Mouse (Mus musculus) hindbrain, embryonic 10.5 days (tissue): ENCODE measurements around the gene Mvp. TPM values are rescaled to one million over a fixed set of nuclear protein-coding genes. Genes with fewer than 3 reads are reported as not detected.

Experiments
- DNase-seq: peaks from one replicate; pipeline ENCODE4 v3.0.0-alpha.2; 2017; ENCODE audit warnings: low spot score
- H3K27ac ChIP-seq: fragments of 300-500 bp; sonication (generic); 2 replicates; pipeline ENCODE4 v1.5.1; 2016; ENCODE audit warnings: mild to moderate bottlenecking, moderate library complexity
- H3K27me3 ChIP-seq: fragments of 300-500 bp; sonication (generic); 2 replicates; pipeline ENCODE4 v1.6.1; 2016; ENCODE audit warnings: mild to moderate bottlenecking; ENCODE audit not compliant: poor library complexity, insufficient read depth, severe bottlenecking
- H3K36me3 ChIP-seq: fragments of 300-500 bp; sonication (generic); 2 replicates; pipeline ENCODE4 v1.6.1; 2016; ENCODE audit warnings: mild to moderate bottlenecking, moderate library complexity
- H3K4me1 ChIP-seq: fragments of 300-500 bp; sonication (generic); replicated peaks from 2 replicates; pipeline ENCODE4 v1.6.1; 2016; ENCODE audit warnings: mild to moderate bottlenecking
- H3K4me3 ChIP-seq: fragments of 300-500 bp; sonication (generic); 2 replicates; pipeline ENCODE4 v1.5.1; 2016; ENCODE audit warnings: mild to moderate bottlenecking, moderate library complexity
- H3K9me3 ChIP-seq: fragments of 300-500 bp; sonication (generic); 2 replicates; pipeline ENCODE4 v1.6.1; 2016; ENCODE audit warnings: mild to moderate bottlenecking, moderate library complexity
- WGBS: fragments of 180-500 bp; shearing (Covaris S2); methylation state at CpG from one replicate; pipeline ENCODE4 v1.1.7; 2016; 5-methylcytosine and 5-hydroxymethylcytosine counted together
- polyA plus RNA-seq: library from polyadenylated mRNA; unstranded; fragments of >200 nt; fragmentation: Nextera tagmentation; extraction: Ambion mirVana; gene quantifications from 2 replicates; pipeline ENCODE4 v1.2.1, GENCODE M21; 2016

Gene Mvp
- polyA plus RNA-seq, 1 experiment from 2014 or later = 6.1 TPM

GRCm38 (mm10) chr7:127016971-127017949 lies 2.8 kb upstream of the Mvp start, which contains the start of gene Pagr1a:
TSS of gene Pagr1a (minus strand) at chr7:127017352.
- H3K27ac ChIP-seq = peak within 1 kb of the TSS; percentile 98
- H3K9me3 ChIP-seq = no peaks in the 10 kb centered on the region
- no peaks in the 10 kb centered on the region for H3K27me3 ChIP-seq
- 5% methylated on average over 39 of the region's 39 CpGs for WGBS
- peak; percentile 99 for DNase-seq
- peak within 1 kb of the TSS; percentile 90 for H3K4me3 ChIP-seq
- peaks cover 81% of the 10 kb centered on the region for H3K4me1 ChIP-seq
- peaks cover 47% of the 10 kb centered on the region for H3K36me3 ChIP-seq

GRCm38 (mm10) chr7:127016486-127016938 lies 2.1 kb upstream of the Mvp start:
- H3K4me1 ChIP-seq = peaks cover 77% of the 10 kb centered on the region
- H3K9me3 ChIP-seq = no peaks in the 10 kb centered on the region
- peak overlapping the region; percentile 98 for H3K27ac ChIP-seq
- peak overlapping the region; percentile 87 for H3K4me3 ChIP-seq
- WGBS = under 1% methylated on average over 22 of the region's 22 CpGs
- H3K36me3 ChIP-seq = peaks cover 48% of the 10 kb centered on the region
- no peaks in the 10 kb centered on the region for H3K27me3 ChIP-seq
- DNase-seq = no peak

- peak within 1 kb of the TSS; percentile 98 for H3K27ac ChIP-seq
- H3K4me3 ChIP-seq = peak within 1 kb of the TSS; percentile 87
- H3K9me3 ChIP-seq = no peaks in the 10 kb centered on the region
- no peak for DNase-seq
- H3K4me1 ChIP-seq = peaks cover 76% of the 10 kb centered on the region
- H3K27me3 ChIP-seq = no peaks in the 10 kb centered on the region
- H3K36me3 ChIP-seq = peaks cover 50% of the 10 kb centered on the region
Measured at GRCm38 (mm10) chr7:127016481-127016485, 1.9 kb upstream of the Mvp start, which contains the start of gene Pagr1b. TSS of gene Pagr1b (minus strand) at chr7:127016484.

GRCm38 (mm10) chr7:127016081-127016480 lies 1.7 kb upstream of the Mvp start:
- peak overlapping the region; percentile 87 for H3K4me3 ChIP-seq
- H3K4me1 ChIP-seq = peaks cover 74% of the 10 kb centered on the region
- H3K27ac ChIP-seq = peak overlapping the region; percentile 98
- H3K27me3 ChIP-seq = no peaks in the 10 kb centered on the region
- H3K36me3 ChIP-seq = peaks cover 51% of the 10 kb centered on the region
- 1% methylated on average over 10 of the region's 10 CpGs for WGBS
- H3K9me3 ChIP-seq = no peaks in the 10 kb centered on the region
- peak; percentile 49 for DNase-seq

- H3K4me1 ChIP-seq = peaks cover 63% of the 10 kb centered on the region
Measured at GRCm38 (mm10) chr7:127014993-127015392, 572 bp upstream of the Mvp start.

GRCm38 (mm10) chr7:127013385-127013784 lies 1.0 kb downstream of the Mvp start:
- Histone ChIP-seq H3K27me3 (no peaks in the 10 kb centered on the region), H3K4me3 (0 out of 2 replicates have a peak overlapping the region, but pooled peaks have one; percentile 9), H3K27ac (no peak overlapping the region), H3K9me3 (no peaks in the 10 kb centered on the region), H3K4me1 (peaks cover 58% of the 10 kb centered on the region), H3K36me3 (peaks cover 46% of the 10 kb centered on the region)
- DNase-seq = no peak
- 92% methylated on average over 6 of the region's 6 CpGs for WGBS

More at GRCm38 (mm10) chr7:127014993-127015392, 572 bp upstream of the Mvp start:
- Histone ChIP-seq H3K27me3 (no peaks in the 10 kb centered on the region), H3K4me3 (peak overlapping the region; percentile 87; the same call in 1 of the 2 replicates), H3K9me3 (no peaks in the 10 kb centered on the region), H3K36me3 (peaks cover 51% of the 10 kb centered on the region), H3K27ac (peak overlapping the region; percentile 98; the same call in 1 of the 2 replicates)
- WGBS = 95% methylated on average over 12 of the region's 12 CpGs
- DNase-seq = no peak

- H3K27ac ChIP-seq = no peak overlapping the region
- H3K4me1 ChIP-seq = peaks cover 54% of the 10 kb centered on the region
- H3K4me3 ChIP-seq = 0 out of 2 replicates have a peak overlapping the region, but pooled peaks have one; percentile 9
- no peaks in the 10 kb centered on the region for H3K9me3 ChIP-seq
- H3K27me3 ChIP-seq = no peaks in the 10 kb centered on the region
- DNase-seq = no peak
- WGBS = 94% methylated on average over 10 of the region's 10 CpGs
- H3K36me3 ChIP-seq = peaks cover 46% of the 10 kb centered on the region
Measured at GRCm38 (mm10) chr7:127012845-127013244, 1.6 kb downstream of the Mvp start.

- no peak overlapping the region for H3K4me3 ChIP-seq
- no peak for DNase-seq
- no peaks in the 10 kb centered on the region for H3K9me3 ChIP-seq
- H3K27ac ChIP-seq = no peak overlapping the region
- 90% methylated on average over 6 of the region's 6 CpGs for WGBS
- H3K4me1 ChIP-seq = peaks cover 51% of the 10 kb centered on the region
- H3K27me3 ChIP-seq = no peaks in the 10 kb centered on the region
- peaks cover 46% of the 10 kb centered on the region for H3K36me3 ChIP-seq
Measured at GRCm38 (mm10) chr7:127012374-127012773, 2.0 kb downstream of the Mvp start.

- H3K27ac ChIP-seq = peak overlapping the region; percentile 45; the same call in 1 of the 2 replicates
- no peaks in the 10 kb centered on the region for H3K9me3 ChIP-seq
- DNase-seq = no peak
- H3K27me3 ChIP-seq = no peaks in the 10 kb centered on the region
- 85% methylated on average over 2 of the region's 2 CpGs for WGBS
- peaks cover 50% of the 10 kb centered on the region for H3K4me1 ChIP-seq
- H3K4me3 ChIP-seq = no peak overlapping the region
- peaks cover 46% of the 10 kb centered on the region for H3K36me3 ChIP-seq
Measured at GRCm38 (mm10) chr7:127011717-127012116, 2.7 kb downstream of the Mvp start.

- H3K4me3 ChIP-seq = no peak overlapping the region
- no peaks in the 10 kb centered on the region for H3K27me3 ChIP-seq
- 88% methylated on average over 2 of the region's 2 CpGs for whole genome bisulfite sequencing
- H3K27ac ChIP-seq = 0 out of 2 replicates have a peak overlapping the region, but pooled peaks have one; percentile 45
- H3K4me1 ChIP-seq = peaks cover 44% of the 10 kb centered on the region
- no peaks in the 10 kb centered on the region for H3K9me3 ChIP-seq
- H3K36me3 ChIP-seq = peaks cover 46% of the 10 kb centered on the region
- no peak for DNase-seq
Measured at GRCm38 (mm10) chr7:127011051-127011450, 3.4 kb downstream of the Mvp start.

- peak overlapping the region; percentile 76 for H3K27ac ChIP-seq
Measured at GRCm38 (mm10) chr7:127009307-127010085, 4.9 kb downstream of the Mvp start.

GRCm38 (mm10) chr7:127008239-127009019 lies 6.0 kb downstream of the Mvp start:
- Histone ChIP-seq H3K36me3 (peaks cover 21% of the 10 kb centered on the region), H3K9me3 (no peaks in the 10 kb centered on the region), H3K4me3 (no peak overlapping the region), H3K27me3 (no peaks in the 10 kb centered on the region), H3K27ac (peak overlapping the region; percentile 76), H3K4me1 (peaks cover 22% of the 10 kb centered on the region)
- peak; percentile 30 for DNase-seq
- 69% methylated on average over 9 of the region's 9 CpGs for WGBS

More at GRCm38 (mm10) chr7:127009307-127010085, 4.9 kb downstream of the Mvp start:
- Histone ChIP-seq H3K36me3 (peaks cover 32% of the 10 kb centered on the region), H3K4me1 (peaks cover 28% of the 10 kb centered on the region), H3K4me3 (no peak overlapping the region), H3K27me3 (no peaks in the 10 kb centered on the region), H3K9me3 (no peaks in the 10 kb centered on the region)
- DNase-seq = no peak
- 85% methylated on average over 17 of the region's 17 CpGs for WGBS
